Mouse (Mus musculus): ENCODE results near the gene Ccl4. TPM values are rescaled to one million over a fixed set of nuclear protein-coding genes. Genes with fewer than 3 reads are reported as not detected.

Gene Ccl4
- polyA plus RNA-seq, 1 experiment = 2.6 TPM

- Histone ChIP-seq H3K27ac (ENCODE audit: insufficient read depth, low read depth, low read length) (no peak overlapping the region), H3K27me3 (ENCODE audit: control insufficient read depth, insufficient read depth, low read length) (no peaks in the 10 kb centered on the region), H3K36me3 (ENCODE audit: control insufficient read depth, insufficient read depth, low read length) (no peaks in the 10 kb centered on the region), H3K4me3 (ENCODE audit: low read depth, low read length) (no peak overlapping the region), H3K4me1 (ENCODE audit: control insufficient read depth, insufficient read depth, insufficient read length, low read length) (no peaks in the 10 kb centered on the region)
- TF ChIP-seq POLR2A (IDR thresholded peaks at IDR 0.05; ENCODE audit: low read depth, low read length) (no peak), CTCF (IDR thresholded peaks at IDR 0.05; ENCODE audit: extremely low read depth, insufficient read length, insufficient replicate concordance, low read depth, low read length) (no peak)
- WGBS = 90% methylated on average over 5 of the region's 5 CpGs
Measured at GRCm38 (mm10) chr11:83709683-83710082, 47.3 kb downstream of the Ccl4 start.

GRCm38 (mm10) chr11:83712671-83713070 is 50.3 kb downstream of the Ccl4 start:
- no peak overlapping the region for H3K4me3 ChIP-seq (ENCODE audit: low read depth, low read length)
- no peaks in the 10 kb centered on the region for H3K4me1 ChIP-seq (ENCODE audit: control insufficient read depth, insufficient read depth, insufficient read length, low read length)
- 23% methylated on average over 1 of the region's 1 CpGs for WGBS
- TF ChIP-seq POLR2A (IDR thresholded peaks at IDR 0.05; ENCODE audit: low read depth, low read length) (no peak), CTCF (IDR thresholded peaks at IDR 0.05; ENCODE audit: extremely low read depth, insufficient read length, insufficient replicate concordance, low read depth, low read length) (no peak)
- H3K27me3 ChIP-seq (ENCODE audit: control insufficient read depth, insufficient read depth, low read length) = no peaks in the 10 kb centered on the region
- H3K36me3 ChIP-seq (ENCODE audit: control insufficient read depth, insufficient read depth, low read length) = no peaks in the 10 kb centered on the region
- no peak overlapping the region for H3K27ac ChIP-seq (ENCODE audit: insufficient read depth, low read depth, low read length)

- no peak overlapping the region for H3K4me3 ChIP-seq (ENCODE audit: low read depth, low read length)
- H3K27me3 ChIP-seq (ENCODE audit: control insufficient read depth, insufficient read depth, low read length) = no peaks in the 10 kb centered on the region
- no peak overlapping the region for H3K27ac ChIP-seq (ENCODE audit: insufficient read depth, low read depth, low read length)
- no peak for TF ChIP-seq CTCF (IDR thresholded peaks at IDR 0.05; ENCODE audit: extremely low read depth, insufficient read length, insufficient replicate concordance, low read depth, low read length)
- TF ChIP-seq POLR2A (IDR thresholded peaks at IDR 0.05; ENCODE audit: low read depth, low read length) = no peak
- no peaks in the 10 kb centered on the region for H3K36me3 ChIP-seq (ENCODE audit: control insufficient read depth, insufficient read depth, low read length)
- WGBS = 66% methylated on average over 2 of the region's 2 CpGs
- H3K4me1 ChIP-seq (ENCODE audit: control insufficient read depth, insufficient read depth, insufficient read length, low read length) = no peaks in the 10 kb centered on the region
Measured at GRCm38 (mm10) chr11:83713925-83714324, 51.5 kb downstream of the Ccl4 start.

Other genes with a start within 250 kb of the Ccl4 start
- 0.06 and 0.18 TPM in 2 replicates for gene Gas2l2, start 233.1 kb upstream of the Ccl4 start, polyA plus RNA-seq (2012; rRNA removed)
- gene 1700020L24Rik, start 224.9 kb upstream of the Ccl4 start, polyA plus RNA-seq (2012; rRNA removed) = 0.94 and 1.4 TPM in 2 replicates
- gene Mmp28, start 199.5 kb upstream of the Ccl4 start, polyA plus RNA-seq (2012; rRNA removed) = 10.5 and 12.0 TPM in 2 replicates
- gene Taf15, start 189.5 kb upstream of the Ccl4 start, polyA plus RNA-seq (2012; rRNA removed) = 2.6 and 6.1 TPM in 2 replicates
- not detected in 2 replicates for gene Heatr9, start 140.4 kb upstream of the Ccl4 start, polyA plus RNA-seq (2012; rRNA removed)
- 828 and 1,080 TPM in 2 replicates for gene Ccl5, start 132.1 kb upstream of the Ccl4 start, polyA plus RNA-seq (2012; rRNA removed)
- 1.2 and 3.7 TPM in 2 replicates for gene Ccl9, start 83.9 kb upstream of the Ccl4 start, polyA plus RNA-seq (2012; rRNA removed)
- 11.0 and 32.1 TPM in 2 replicates for gene Ccl6, start 69.5 kb upstream of the Ccl4 start, polyA plus RNA-seq (2012; rRNA removed)
- gene Rpl9-ps1, start 17.0 kb upstream of the Ccl4 start, polyA plus RNA-seq (2012; rRNA removed) = not detected in 2 replicates
- 3.6 and 5.0 TPM in 2 replicates for gene Ccl3, start 13.2 kb upstream of the Ccl4 start, polyA plus RNA-seq (2012; rRNA removed)
- 0.99 and 1.2 TPM in 2 replicates for gene Wfdc17, start 41.4 kb downstream of the Ccl4 start, polyA plus RNA-seq (2012; rRNA removed)
- 10.4 TPM in 1 of 2 replicates, not detected in the other for gene Wfdc18, start 46.4 kb downstream of the Ccl4 start, polyA plus RNA-seq (2012; rRNA removed)
- 0.86 TPM in 1 of 2 replicates, not detected in the other for gene Wfdc21, start 84.4 kb downstream of the Ccl4 start, polyA plus RNA-seq (2012; rRNA removed)
- gene Heatr6, start 91.1 kb downstream of the Ccl4 start, polyA plus RNA-seq (2012; rRNA removed) = 10.3 and 27.4 TPM in 2 replicates
- gene Hnf1b, start 187.5 kb downstream of the Ccl4 start, polyA plus RNA-seq (2012; rRNA removed) = 10.9 and 23.3 TPM in 2 replicates

Measured in small intestine, adult 2 months (tissue).